Mouse (Mus musculus) stomach, postnatal 0 days (tissue): ENCODE results near the gene Adk.

Source experiments
- CTCF ChIP-seq: IDR thresholded peaks from 2 replicates; pipeline ENCODE4 v1.5.1; 2016; ENCODE audit warnings: antibody characterized with exemption, low read depth, mild to moderate bottlenecking, moderate library complexity
- EP300 ChIP-seq: optimal IDR thresholded peaks from 2 replicates; pipeline ENCODE3; 2016; ENCODE audit warnings: antibody characterized with exemption

DNA sequence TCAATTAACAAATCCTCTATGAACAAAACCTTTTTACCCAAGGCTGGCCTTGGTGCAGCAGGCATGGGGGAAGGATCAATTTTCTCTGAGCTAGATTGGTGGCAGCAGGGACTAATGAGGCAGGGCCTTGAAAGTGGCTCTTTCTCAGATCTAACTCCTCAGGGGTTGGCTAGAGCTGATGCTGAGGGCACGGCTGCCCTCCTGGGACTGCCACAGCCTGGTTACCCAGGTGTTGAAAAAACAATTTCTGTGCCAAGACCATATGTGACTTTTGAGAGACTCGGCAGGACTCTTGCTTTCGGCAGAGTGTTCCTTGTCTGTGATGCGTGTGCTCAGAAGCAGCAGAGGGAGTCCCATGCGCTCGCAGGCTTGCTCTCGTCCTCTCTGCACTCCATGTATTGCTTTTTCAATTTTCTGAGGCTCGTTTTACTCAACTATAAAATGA lies 349.8 kb downstream of the Adk start:
- peak; percentile 22; the same call in 1 of the 2 replicates for TF ChIP-seq CTCF
- TF ChIP-seq EP300 = no peak
